Mouse (Mus musculus) intestine, embryonic 15.5 days (tissue): Measurements from ENCODE around the gene Hoxc5. TPM values are rescaled to one million over a fixed set of nuclear protein-coding genes. Genes with fewer than 3 reads are reported as not detected.
A peak's percentile ranks its signal among the peaks of the same experiment; 100 is the strongest.

Experiments used
- ATAC-seq: fragments of 200-750 bp; cut with Nextera tagmentation; 2 replicates; pipeline ENCODE4 v1.8.0; 2017; ENCODE audit warnings: moderate TSS enrichment, moderate library complexity
- H3K27ac ChIP-seq: fragments of 300-500 bp; sonication (generic); 2 replicates; pipeline ENCODE4 v1.5.1; 2015; ENCODE audit warnings: mild to moderate bottlenecking, inconsistent platforms
- H3K27me3 ChIP-seq: fragments of 300-500 bp; sonication (generic); replicated peaks from 2 replicates; pipeline ENCODE4 v1.6.1; 2015; ENCODE audit warnings: inconsistent platforms
- H3K36me3 ChIP-seq: fragments of 300-500 bp; sonication (generic); 2 replicates; pipeline ENCODE4 v1.6.1; 2015; ENCODE audit warnings: inconsistent platforms
- H3K4me1 ChIP-seq: fragments of 300-500 bp; sonication (generic); replicated peaks from 2 replicates; pipeline ENCODE4 v1.6.1; 2015; ENCODE audit warnings: inconsistent platforms
- H3K4me2 ChIP-seq: fragments of 300-500 bp; sonication (generic); replicated peaks from 2 replicates; pipeline ENCODE4 v1.6.1; 2015; ENCODE audit warnings: mild to moderate bottlenecking, inconsistent platforms
- H3K4me3 ChIP-seq: fragments of 300-500 bp; sonication (generic); replicated peaks from 2 replicates; pipeline ENCODE4 v1.5.1; 2015; ENCODE audit warnings: inconsistent platforms
- H3K9ac ChIP-seq: fragments of 300-500 bp; sonication (generic); 2 replicates; pipeline ENCODE4 v1.6.1; 2015; ENCODE audit warnings: inconsistent platforms
- H3K9me3 ChIP-seq: fragments of 300-500 bp; sonication (generic); 2 replicates; pipeline ENCODE4 v1.6.1; 2016; ENCODE audit warnings: inconsistent platforms
- WGBS: fragments of 180-500 bp; shearing (Covaris S2); methylation state at CpG from one replicate; pipeline ENCODE4 v1.1.7; 2015; 5-methylcytosine and 5-hydroxymethylcytosine counted together
- polyA plus RNA-seq: library from polyadenylated mRNA; unstranded; fragments of >200 nt; fragmentation: Nextera tagmentation; extraction: Ambion mirVana; gene quantifications from 2 replicates; pipeline ENCODE4 v1.2.1, GENCODE M21; 2015

Hoxc5 gene
- polyA plus RNA-seq, 1 experiment from 2014 or later: 10.1 TPM

GRCm38 (mm10) chr15:102984925-102985324 is 17.7 kb downstream of the Hoxc5 start:
- Histone ChIP-seq H3K36me3 (no peaks in the 10 kb centered on the region), H3K27me3 (peaks cover 89% of the 10 kb centered on the region), H3K4me1 (peaks cover 7% of the 10 kb centered on the region), H3K9ac (no peak overlapping the region), H3K4me3 (no peak overlapping the region), H3K27ac (no peak overlapping the region), H3K4me2 (no peak overlapping the region), H3K9me3 (no peaks in the 10 kb centered on the region)
- ATAC-seq: no peak
- WGBS: 20% methylated on average over 3 of the region's 3 CpGs

GRCm38 (mm10) chr15:102987124-102987833 is 20.0 kb downstream of the Hoxc5 start:
- no peak overlapping the region for H3K4me3 ChIP-seq
- no peak overlapping the region for H3K4me2 ChIP-seq
- H3K9ac ChIP-seq: no peak overlapping the region
- H3K36me3 ChIP-seq: no peaks in the 10 kb centered on the region
- WGBS: 9% methylated on average over 21 of the region's 21 CpGs
- no peaks in the 10 kb centered on the region for H3K9me3 ChIP-seq
- ATAC-seq: peak; percentile 57; the same call in 1 of the 2 replicates
- H3K27me3 ChIP-seq: peaks cover 90% of the 10 kb centered on the region
- H3K4me1 ChIP-seq: no peaks in the 10 kb centered on the region; the same call in 1 of the 2 replicates
- no peak overlapping the region for H3K27ac ChIP-seq

GRCm38 (mm10) chr15:102988078-102988477 is 20.8 kb downstream of the Hoxc5 start:
- Histone ChIP-seq H3K27me3 (peaks cover 92% of the 10 kb centered on the region), H3K4me2 (no peak overlapping the region), H3K9me3 (no peaks in the 10 kb centered on the region), H3K9ac (no peak overlapping the region), H3K4me3 (no peak overlapping the region), H3K4me1 (no peaks in the 10 kb centered on the region), H3K27ac (no peak overlapping the region), H3K36me3 (no peaks in the 10 kb centered on the region)
- no peak for ATAC-seq
- 50% methylated on average over 5 of the region's 5 CpGs for WGBS

GRCm38 (mm10) chr15:102990461-102991397 is 23.5 kb downstream of the Hoxc5 start, which contains the start of gene Hoxc8:
TSS of gene Hoxc8 (plus strand) at chr15:102990607.
- Histone ChIP-seq H3K9ac (peak within 1 kb of the TSS; percentile 44), H3K27me3 (peaks cover 87% of the 10 kb centered on the region), H3K4me3 (peak within 1 kb of the TSS; percentile 34), H3K9me3 (no peaks in the 10 kb centered on the region), H3K4me1 (no peaks in the 10 kb centered on the region), H3K4me2 (peak within 1 kb of the TSS; percentile 58), H3K36me3 (no peaks in the 10 kb centered on the region), H3K27ac (peak within 1 kb of the TSS; percentile 56; the same call in 1 of the 2 replicates)
- peak; percentile 46; the same call in 1 of the 2 replicates for ATAC-seq
- 2% methylated on average over 69 of the region's 69 CpGs for WGBS

GRCm38 (mm10) chr15:102991782-102992181 is 24.5 kb downstream of the Hoxc5 start:
- no peak overlapping the region for H3K27ac ChIP-seq
- 0 out of 2 replicates have a peak overlapping the region, but pooled peaks have one; percentile 44 for H3K9ac ChIP-seq
- H3K27me3 ChIP-seq: peaks cover 84% of the 10 kb centered on the region
- peak overlapping the region; percentile 58 for H3K4me2 ChIP-seq
- peak overlapping the region; percentile 34 for H3K4me3 ChIP-seq
- WGBS: 14% methylated on average over 7 of the region's 7 CpGs
- ATAC-seq: no peak
- H3K36me3 ChIP-seq: no peaks in the 10 kb centered on the region
- no peaks in the 10 kb centered on the region for H3K4me1 ChIP-seq
- H3K9me3 ChIP-seq: no peaks in the 10 kb centered on the region

GRCm38 (mm10) chr15:102992206-102992605 is 25.0 kb downstream of the Hoxc5 start:
- H3K27me3 ChIP-seq: peaks cover 82% of the 10 kb centered on the region
- no peaks in the 10 kb centered on the region for H3K4me1 ChIP-seq
- no peak for ATAC-seq
- H3K27ac ChIP-seq: no peak overlapping the region
- H3K4me3 ChIP-seq: peak overlapping the region; percentile 34
- peak overlapping the region; percentile 58 for H3K4me2 ChIP-seq
- H3K9me3 ChIP-seq: no peaks in the 10 kb centered on the region
- 0 out of 2 replicates have a peak overlapping the region, but pooled peaks have one; percentile 44 for H3K9ac ChIP-seq
- no peaks in the 10 kb centered on the region for H3K36me3 ChIP-seq
- 10% methylated on average over 11 of the region's 11 CpGs for WGBS

GRCm38 (mm10) chr15:102992863-102993262 is 25.6 kb downstream of the Hoxc5 start:
- peaks cover 2% of the 10 kb centered on the region; the same call in 1 of the 2 replicates for H3K4me1 ChIP-seq
- H3K27ac ChIP-seq: no peak overlapping the region
- peaks cover 83% of the 10 kb centered on the region for H3K27me3 ChIP-seq
- no peak for ATAC-seq
- no peak overlapping the region for H3K4me3 ChIP-seq
- 8% methylated on average over 3 of the region's 3 CpGs for WGBS
- H3K9me3 ChIP-seq: no peaks in the 10 kb centered on the region
- peak overlapping the region; percentile 58 for H3K4me2 ChIP-seq
- no peaks in the 10 kb centered on the region for H3K36me3 ChIP-seq
- H3K9ac ChIP-seq: no peak overlapping the region

- H3K27ac ChIP-seq: no peak overlapping the region
- H3K4me3 ChIP-seq: no peak overlapping the region
- 10% methylated on average over 9 of the region's 9 CpGs for WGBS
- no peaks in the 10 kb centered on the region for H3K9me3 ChIP-seq
- peak overlapping the region; percentile 6; the same call in 1 of the 2 replicates for H3K4me2 ChIP-seq
- H3K27me3 ChIP-seq: peaks cover 84% of the 10 kb centered on the region
- H3K9ac ChIP-seq: peak overlapping the region; percentile 1; the same call in 1 of the 2 replicates
- peaks cover 19% of the 10 kb centered on the region; the same call in 1 of the 2 replicates for H3K4me1 ChIP-seq
- H3K36me3 ChIP-seq: no peaks in the 10 kb centered on the region
- no peak for ATAC-seq
Observed at GRCm38 (mm10) chr15:102996548-102996947, 29.3 kb downstream of the Hoxc5 start.

GRCm38 (mm10) chr15:102997431-102997830 is 30.2 kb downstream of the Hoxc5 start:
- Histone ChIP-seq H3K4me2 (peak overlapping the region; percentile 73), H3K36me3 (no peaks in the 10 kb centered on the region), H3K9ac (no peak overlapping the region; the same call in 1 of the 2 replicates), H3K27ac (peak overlapping the region; percentile 61), H3K9me3 (no peaks in the 10 kb centered on the region), H3K4me3 (0 out of 2 replicates have a peak overlapping the region, but pooled peaks have one; percentile 44), H3K27me3 (peaks cover 84% of the 10 kb centered on the region), H3K4me1 (peaks cover 23% of the 10 kb centered on the region; the same call in 1 of the 2 replicates)
- ATAC-seq: no peak
- 9% methylated on average over 3 of the region's 3 CpGs for WGBS

- Histone ChIP-seq H3K4me1 (peaks cover 23% of the 10 kb centered on the region; the same call in 1 of the 2 replicates), H3K4me3 (peak within 1 kb of the TSS; percentile 44), H3K27me3 (peaks cover 84% of the 10 kb centered on the region), H3K27ac (peak within 1 kb of the TSS; percentile 85), H3K4me2 (peak within 1 kb of the TSS; percentile 73), H3K36me3 (no peaks in the 10 kb centered on the region), H3K9ac (peak within 1 kb of the TSS; percentile 42), H3K9me3 (no peaks in the 10 kb centered on the region)
- peak; percentile 57; the same call in 1 of the 2 replicates for ATAC-seq
- WGBS: 3% methylated on average over 19 of the region's 19 CpGs
Observed at GRCm38 (mm10) chr15:102997939-102998355, 30.7 kb downstream of the Hoxc5 start, which contains the start of gene Hoxc6. TSS of gene Hoxc6 (plus strand) at chr15:102998257.

GRCm38 (mm10) chr15:102998608-102999182 is 31.5 kb downstream of the Hoxc5 start:
- WGBS: 1% methylated on average over 19 of the region's 19 CpGs
- H3K4me1 ChIP-seq: peaks cover 23% of the 10 kb centered on the region; the same call in 1 of the 2 replicates
- no peaks in the 10 kb centered on the region for H3K36me3 ChIP-seq
- H3K27me3 ChIP-seq: peaks cover 85% of the 10 kb centered on the region
- peak overlapping the region; percentile 44 for H3K4me3 ChIP-seq
- H3K4me2 ChIP-seq: peak overlapping the region; percentile 73
- no peaks in the 10 kb centered on the region for H3K9me3 ChIP-seq
- H3K9ac ChIP-seq: 0 out of 2 replicates have a peak overlapping the region, but pooled peaks have one; percentile 42
- peak; percentile 21; the same call in 1 of the 2 replicates for ATAC-seq
- H3K27ac ChIP-seq: peak overlapping the region; percentile 85
